Mouse (Mus musculus): ENCODE measurements around the gene Cpvl.

Gene Cpvl

DNA sequence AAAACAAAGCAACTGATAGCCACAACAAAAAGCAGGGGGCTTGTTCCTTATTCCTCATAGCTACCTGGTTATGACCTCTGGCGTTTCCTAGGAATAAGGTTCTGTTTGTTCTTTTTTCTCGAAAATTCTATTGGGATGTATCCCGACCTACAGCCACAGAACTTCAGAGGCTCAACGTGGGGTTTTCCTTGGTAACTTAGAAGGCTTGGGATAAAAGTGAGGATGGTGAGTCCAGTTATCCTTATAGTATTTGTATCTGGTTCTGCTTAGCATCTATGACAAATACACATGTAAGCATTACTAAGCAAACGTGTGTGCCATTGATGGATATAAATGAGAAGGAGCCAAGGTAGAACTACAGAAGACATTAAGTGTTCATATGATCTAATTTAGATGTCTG is at the start of gene Cpvl:
Gene Cpvl (minus strand): TSS at position 101 of the 400 bp plus-strand sequence.
- CTCF ChIA-PET: no interaction called here
- POLR2A ChIA-PET: no interaction called here

- POLR2A ChIA-PET: no interaction called here
Observed at GRCm38 (mm10) chr6:54023846-54024245, 45.4 kb upstream of the Cpvl start.

GRCm38 (mm10) chr6:54021123-54021789 is 42.8 kb upstream of the Cpvl start:
- CTCF ChIA-PET: no interaction called here
- POLR2A ChIA-PET: interaction anchor here in 1 of 4 experiments (0.6 to 1.0 kb wide), 2 partner anchors 19 to 1706 kb away, joined by 3 read pairs; no protein-coding TSS in a partner anchor

More at GRCm38 (mm10) chr6:54023846-54024245, 45.4 kb upstream of the Cpvl start:
- CTCF ChIA-PET: no interaction called here

DNA sequence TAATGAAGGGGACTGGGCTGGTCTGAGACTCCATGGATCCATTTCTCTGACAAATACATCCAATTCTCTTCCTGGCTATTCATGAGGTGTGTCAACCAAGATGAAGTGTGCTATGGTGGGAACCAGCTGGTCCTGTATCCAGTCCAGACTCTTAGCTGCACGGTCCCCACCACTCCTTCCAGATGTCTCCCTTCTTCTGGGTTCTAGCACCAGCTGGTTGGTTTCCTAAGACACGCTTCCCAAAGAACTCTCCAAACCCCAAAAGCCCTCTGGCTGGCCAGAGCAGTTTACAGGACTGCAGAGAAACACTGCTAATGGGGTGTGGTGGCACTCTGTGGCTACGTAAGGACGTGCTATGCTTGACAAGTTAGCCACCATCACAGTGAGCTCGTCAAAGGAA is 40.4 kb upstream of the Cpvl start:
- POLR2A ChIA-PET: no interaction called here
- CTCF ChIA-PET: no interaction called here

- ChIA-PET CTCF (no interaction called here), POLR2A (no interaction called here)
Observed at GRCm38 (mm10) chr6:54018038-54018437, 39.6 kb upstream of the Cpvl start.

DNA sequence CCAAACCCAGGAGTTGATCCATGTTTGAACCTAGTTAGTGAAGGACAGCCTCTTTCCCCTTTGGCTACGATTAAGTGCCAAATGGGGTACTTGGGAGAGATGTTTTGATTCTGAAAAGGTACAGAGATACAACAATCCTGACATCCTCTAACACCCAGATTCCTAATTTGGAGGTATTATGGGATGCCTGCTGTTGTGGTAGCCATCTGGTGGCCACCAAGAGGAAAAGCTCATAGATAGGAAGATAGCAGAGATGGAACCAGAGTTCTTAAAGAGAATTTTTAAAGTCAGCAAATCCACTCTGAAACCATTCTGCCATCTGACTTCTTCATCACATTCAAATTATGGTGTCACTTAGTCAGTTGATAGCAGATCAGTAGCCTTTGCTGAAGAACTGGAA is 33.7 kb upstream of the Cpvl start:
- CTCF ChIA-PET: no interaction called here
- POLR2A ChIA-PET: interaction anchor here in 1 of 4 experiments (1.2 kb wide), 1 partner anchor 18 kb away, joined by 3 read pairs; no protein-coding TSS in a partner anchor

GRCm38 (mm10) chr6:54010362-54010761 is 31.9 kb upstream of the Cpvl start:
- ChIA-PET POLR2A (no interaction called here), CTCF (interaction anchor here in 1 of 4 experiments (0.8 kb wide), 1 partner anchor 155 kb away, joined by 3 read pairs; no protein-coding TSS in a partner anchor)

DNA sequence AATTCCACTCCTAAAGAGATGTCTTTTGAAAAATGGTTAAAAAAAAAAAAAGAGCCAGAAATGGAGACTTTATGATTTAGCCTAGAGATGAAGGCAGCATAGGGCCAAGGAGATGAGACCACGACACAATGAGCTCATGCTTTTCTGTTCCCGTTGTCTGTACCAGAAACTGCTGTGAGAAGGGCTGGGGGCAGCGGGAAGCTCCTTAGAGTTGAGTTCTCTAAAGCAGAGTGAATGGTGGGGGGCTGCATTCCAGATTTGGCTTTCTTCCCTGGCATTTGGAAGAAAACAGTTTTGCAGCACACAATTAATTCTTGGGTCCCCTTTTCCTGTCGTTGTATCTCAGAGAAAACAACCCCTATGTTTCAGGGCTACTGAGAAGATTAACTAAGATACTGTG is 30.8 kb upstream of the Cpvl start:
- POLR2A ChIA-PET: no interaction called here
- CTCF ChIA-PET: no interaction called here

DNA sequence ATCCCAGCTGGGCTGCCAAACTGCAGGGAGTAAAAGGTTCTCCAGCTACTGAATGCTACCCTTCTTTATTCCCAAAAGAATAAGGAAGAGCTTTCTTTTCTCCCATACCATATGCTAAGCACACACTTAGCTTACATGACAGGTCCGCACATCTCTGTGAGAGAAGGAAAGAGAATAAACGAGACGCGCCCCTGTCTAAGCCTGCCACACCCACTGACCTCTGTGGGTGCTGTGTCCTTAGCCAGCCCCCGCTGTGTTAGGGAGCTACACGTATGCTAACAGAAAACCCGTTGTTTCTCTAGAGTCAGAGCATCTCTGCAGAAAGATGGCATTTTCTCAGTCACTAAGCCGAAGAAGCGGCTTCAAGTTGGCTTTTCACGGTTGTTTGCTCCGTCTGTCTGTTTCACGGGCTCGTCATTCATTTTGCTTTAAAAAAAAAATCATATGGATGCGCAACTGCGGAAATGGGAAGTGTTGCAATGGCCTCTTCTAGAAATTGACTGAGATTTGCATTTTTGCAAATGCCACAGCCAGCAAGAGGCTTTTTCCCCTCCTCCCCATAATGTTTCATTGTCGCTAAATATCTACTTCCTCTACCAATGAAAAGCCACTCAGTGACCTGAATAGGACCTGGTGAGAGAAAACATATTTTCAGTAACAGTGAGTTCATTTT is 30.1 kb upstream of the Cpvl start:
- CTCF ChIA-PET: interaction anchor here in 1 of 4 experiments (0.6 kb wide), 1 partner anchor 26 kb away, joined by 3 read pairs; no protein-coding TSS in a partner anchor
- POLR2A ChIA-PET: interaction anchor here in 1 of 4 experiments (1.1 kb wide), 1 partner anchor 23 kb away, joined by 3 read pairs; no protein-coding TSS in a partner anchor

DNA sequence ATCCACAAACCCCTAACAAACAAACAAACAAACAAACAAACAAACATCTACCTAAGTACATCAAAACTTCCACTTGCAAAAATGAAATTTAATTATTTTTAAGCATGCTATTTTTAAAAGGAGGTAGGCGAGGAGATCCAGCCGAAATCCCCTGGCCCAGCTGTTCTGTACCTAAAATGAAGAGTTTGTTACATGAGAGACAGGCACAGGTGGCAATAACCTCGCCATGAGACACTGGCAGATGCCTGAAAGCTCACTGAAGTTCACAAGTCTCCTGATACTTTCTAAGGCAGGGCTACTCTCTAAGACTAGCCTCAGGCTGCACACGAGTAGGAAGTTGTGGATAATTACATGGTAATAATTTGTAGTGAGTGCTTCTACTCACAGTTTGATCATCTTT is 26.8 kb upstream of the Cpvl start:
- POLR2A ChIA-PET: no interaction called here
- CTCF ChIA-PET: no interaction called here

- POLR2A ChIA-PET: no interaction called here
- CTCF ChIA-PET: interaction anchor here in 1 of 4 experiments (0.5 kb wide), 1 partner anchor 104 kb away, joined by 5 read pairs; no protein-coding TSS in a partner anchor
Observed at GRCm38 (mm10) chr6:53996226-53996955, 17.9 kb upstream of the Cpvl start.

- ChIA-PET POLR2A (interaction anchor here in 1 of 4 experiments (0.7 kb wide), 1 partner anchor 559 kb away, joined by 5 read pairs; no protein-coding TSS in a partner anchor), CTCF (no interaction called here)
Observed at GRCm38 (mm10) chr6:53995519-53995918, 17.0 kb upstream of the Cpvl start.

DNA sequence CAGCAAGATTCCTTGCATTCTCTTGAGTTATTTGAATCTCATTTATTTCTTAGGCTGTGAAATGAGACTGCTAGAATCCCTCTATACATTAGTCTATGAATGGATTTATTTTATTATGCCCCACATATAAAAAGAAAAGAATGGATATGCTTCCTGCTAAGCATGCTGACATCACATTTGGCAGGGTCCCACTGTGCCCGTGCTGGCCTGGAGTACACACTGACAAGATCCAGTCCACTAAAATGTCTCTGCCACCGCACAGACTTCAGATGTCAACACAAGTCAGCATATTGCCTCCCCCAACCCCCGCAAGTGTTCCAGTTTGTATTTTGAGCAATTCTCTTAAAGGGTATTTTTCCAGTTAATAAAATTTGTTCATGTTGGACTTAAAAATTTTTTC is 13.9 kb upstream of the Cpvl start:
- ChIA-PET CTCF (no interaction called here), POLR2A (no interaction called here)

DNA sequence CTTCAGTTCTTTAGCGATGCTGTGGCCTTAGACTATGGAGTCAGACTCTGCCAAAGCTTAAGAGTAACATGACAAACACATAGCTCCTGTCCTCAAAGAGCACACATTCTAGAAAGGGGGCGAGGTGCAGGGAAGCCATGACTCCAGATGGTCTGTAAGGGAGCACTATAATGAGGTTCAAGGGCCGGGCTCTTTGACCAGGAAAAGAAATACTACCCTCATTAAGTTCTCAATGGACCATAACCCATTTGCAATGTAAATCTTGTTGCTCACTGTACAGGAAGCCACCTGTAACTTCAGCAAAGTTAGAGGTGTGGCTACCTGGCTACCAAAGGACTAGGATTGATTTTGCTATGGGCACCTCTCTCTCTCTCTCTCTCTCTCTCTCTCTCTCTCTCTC is 8.8 kb upstream of the Cpvl start:
- CTCF ChIA-PET: no interaction called here
- POLR2A ChIA-PET: interaction anchor here in 2 of 4 experiments (0.9 to 1.4 kb wide), 4 partner anchors 29 to 65 kb away, joined by 3 to 5 read pairs (median 3); no protein-coding TSS in a partner anchor

DNA sequence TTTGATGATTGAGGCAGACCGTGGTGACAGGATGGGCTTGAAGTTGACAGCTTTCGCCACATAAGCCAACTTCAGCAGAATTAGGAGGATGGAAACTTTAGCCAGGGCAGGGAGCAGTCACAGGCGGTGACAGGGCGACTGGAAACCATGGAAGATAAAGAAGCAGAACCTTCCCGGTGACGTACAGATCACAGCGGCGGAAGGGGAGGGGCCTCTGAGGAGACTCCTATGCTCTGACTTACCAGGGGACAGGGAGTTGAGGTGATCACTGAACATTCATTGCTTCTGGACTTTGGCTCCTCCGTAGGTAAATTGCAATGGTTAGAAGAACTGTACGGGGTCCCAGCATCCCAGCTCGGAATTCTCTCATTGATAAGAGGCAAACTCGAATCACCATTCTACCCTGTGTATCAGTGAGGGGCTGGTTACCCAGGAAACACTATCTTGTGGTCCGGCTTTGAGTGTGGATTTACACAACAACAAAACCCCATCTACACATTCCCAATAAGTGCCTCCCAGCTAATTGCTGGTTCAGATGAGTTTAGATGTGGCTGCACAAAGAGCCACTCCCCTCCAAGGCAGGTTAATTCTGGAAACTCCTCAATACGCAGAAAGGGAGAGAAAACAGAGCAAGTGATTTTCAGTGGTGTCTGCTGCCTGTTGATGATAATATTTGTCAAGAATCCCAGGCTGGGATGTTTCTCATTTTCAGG is 8.0 kb upstream of the Cpvl start:
- CTCF ChIA-PET: interaction anchor here in 1 of 4 experiments (0.8 kb wide), 1 partner anchor 160 kb away, joined by 5 read pairs; no protein-coding TSS in a partner anchor
- POLR2A ChIA-PET: interaction anchor here in 3 of 4 experiments (0.6 to 1.4 kb wide), 6 partner anchors 22 to 202 kb away, joined by 3 to 5 read pairs (median 3); no protein-coding TSS in a partner anchor

DNA sequence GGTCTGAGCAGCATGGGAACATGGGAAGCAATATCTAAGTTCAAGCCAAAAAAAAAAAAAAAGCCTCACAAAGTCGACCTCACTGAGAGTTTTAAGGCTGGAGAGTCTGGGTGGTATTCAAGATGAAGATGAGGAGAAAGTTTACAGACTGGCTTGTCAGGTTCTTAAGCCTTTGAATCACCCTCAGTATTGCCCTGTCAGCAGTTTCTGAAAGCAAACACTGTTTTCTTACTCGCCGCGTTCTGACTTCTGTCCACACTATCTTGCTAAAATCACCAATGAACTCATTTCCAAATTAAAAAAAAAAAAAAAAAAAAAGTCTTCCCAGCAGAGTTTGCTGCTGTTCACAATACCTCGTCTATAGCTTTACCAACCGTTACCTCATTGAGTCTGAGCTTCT is 5.3 kb upstream of the Cpvl start:
- POLR2A ChIA-PET: interaction anchor here in 2 of 4 experiments (0.6 to 1.4 kb wide), 3 partner anchors 9 to 943 kb away, joined by 3 to 4 read pairs (median 4); no protein-coding TSS in a partner anchor

DNA sequence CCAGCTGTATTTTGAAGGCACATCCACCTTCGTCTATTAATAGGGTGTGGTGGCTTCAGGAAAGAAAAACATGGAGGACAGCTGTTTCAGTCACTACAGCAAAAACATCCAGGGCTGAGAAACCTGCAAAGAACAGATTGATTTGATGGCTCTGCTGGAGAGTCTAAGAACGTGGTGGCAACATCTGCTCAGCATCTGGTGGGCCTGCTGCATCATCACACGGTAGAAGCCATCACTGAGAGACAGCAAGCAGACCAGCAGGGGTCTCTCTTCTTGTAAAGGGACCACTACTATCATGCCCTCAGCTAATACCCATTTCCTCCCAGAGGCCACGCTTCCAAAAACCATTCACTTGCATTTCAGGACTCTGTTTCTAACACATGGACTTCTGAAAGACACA is 4.1 kb upstream of the Cpvl start:
- POLR2A ChIA-PET: interaction anchor here in 1 of 4 experiments (0.5 kb wide), 1 partner anchor 177 kb away, joined by 4 read pairs; no protein-coding TSS in a partner anchor

More for the DNA sequence above, 5.3 kb upstream of the Cpvl start:
- CTCF ChIA-PET: interaction anchor here in 3 of 4 experiments (0.6 to 0.9 kb wide), 4 partner anchors 24 to 255 kb away, joined by 3 to 9 read pairs (median 6); partner anchors contain the start of gene Tril (in 1 of the 3)

DNA sequence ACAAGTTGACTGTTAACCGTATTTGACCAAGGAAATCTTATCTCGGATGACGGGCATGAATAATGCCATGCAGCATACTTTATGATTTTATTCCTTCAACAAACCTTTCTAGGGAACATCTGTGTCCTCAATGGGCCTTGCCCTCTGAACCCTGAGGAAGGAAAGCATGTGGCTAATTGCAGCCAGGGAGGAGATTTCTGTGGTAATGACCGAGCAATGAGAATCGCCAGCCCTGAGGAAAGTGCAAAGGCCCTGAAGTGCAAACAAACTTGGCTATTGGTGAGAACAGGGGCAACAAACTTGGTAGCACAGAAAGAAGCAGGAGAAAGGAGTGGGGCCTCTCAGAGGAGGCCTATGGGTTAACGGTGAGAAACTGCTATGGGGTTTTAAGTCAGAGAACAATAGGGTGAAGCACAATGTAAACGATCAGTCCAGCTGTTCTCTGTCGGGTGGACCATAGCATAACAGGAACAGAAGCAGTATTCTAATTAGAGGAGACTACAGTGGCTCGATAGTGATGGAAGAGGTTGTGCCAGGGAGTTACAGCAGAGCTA is 3.7 kb upstream of the Cpvl start:
- ChIA-PET CTCF (interaction anchor here in 3 of 4 experiments (1.0 to 1.4 kb wide), 4 partner anchors 20 to 246 kb away, joined by 3 to 4 read pairs (median 3); no protein-coding TSS in a partner anchor), POLR2A (interaction anchor here in 1 of 4 experiments (0.5 kb wide), 1 partner anchor 176 kb away, joined by 4 read pairs; no protein-coding TSS in a partner anchor)

More for the DNA sequence above, 4.1 kb upstream of the Cpvl start:
- CTCF ChIA-PET: interaction anchor here in 3 of 4 experiments (1.0 to 1.4 kb wide), 4 partner anchors 20 to 246 kb away, joined by 3 to 4 read pairs (median 3); no protein-coding TSS in a partner anchor
